Comparison of ENCODE assay signal across 19 mouse cellular contexts in the genomic region with DNA sequence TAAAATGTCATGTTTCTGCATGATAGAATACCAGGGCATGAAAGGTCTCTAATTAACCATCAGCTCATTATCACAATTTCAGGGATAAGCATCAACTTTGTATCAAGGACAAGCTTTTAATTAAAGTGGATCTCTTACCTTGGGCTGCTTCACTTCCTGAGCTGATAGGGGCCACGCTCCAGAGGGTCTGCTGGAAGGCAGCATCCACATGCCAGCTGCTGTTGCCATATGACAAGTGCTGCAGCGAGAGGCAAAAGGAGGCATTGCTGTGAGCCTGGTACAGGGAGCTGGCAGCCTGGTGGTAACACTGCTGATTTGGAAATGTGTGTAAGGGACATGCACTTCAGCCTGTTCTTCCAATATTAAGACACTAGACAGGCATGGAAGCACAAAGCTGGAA.
DNase-seq lines count a peak whose midpoint lies in the region; ATAC-seq and TF ChIP-seq lines count a peak whose summit lies in the region.
"Had no signal": no experiment of that assay in that cellular context is flagged by ENCODE, and none has a peak within 500 bp of the region (broad histone marks: within the 10 kb centered on the region; RNA-seq: fewer than 3 reads in every experiment).

No protein-coding gene starts in this region.

- no peak overlapping the region for H3K9ac ChIP-seq in hindbrain, embryonic 16.5 days (ENCODE audit: low read depth, low read length)
- H3K9ac ChIP-seq in hindbrain, embryonic 12.5 days: no peak overlapping the region
- H3K9ac ChIP-seq in neural tube, embryonic 15.5 days (replicated peaks): no peak overlapping the region
- no peak overlapping the region for H3K9ac ChIP-seq in heart, adult 2 months (ENCODE audit: low read depth, low read length)
- H3K9ac ChIP-seq: heart, embryonic 13.5 days; midbrain, embryonic 13.5 days had no signal

- H3K27me3 ChIP-seq in hindbrain, embryonic 16.5 days (replicated peaks; ENCODE audit: control insufficient read depth, insufficient read depth, low read length): no peaks in the 10 kb centered on the region
- H3K27me3 ChIP-seq in hindbrain, embryonic 12.5 days: no peaks in the 10 kb centered on the region
- no peaks in the 10 kb centered on the region for H3K27me3 ChIP-seq in megakaryocyte, embryonic 14.5 days (replicated peaks)
- H3K27me3 ChIP-seq in neural tube, embryonic 15.5 days (replicated peaks): no peaks in the 10 kb centered on the region
- H3K27me3 ChIP-seq in heart, adult 2 months (ENCODE audit: control insufficient read depth, insufficient read depth, low read length): no peaks in the 10 kb centered on the region
- H3K27me3 ChIP-seq: heart, embryonic 13.5 days; midbrain, embryonic 13.5 days had no signal

- no peak overlapping the region for H3K27ac ChIP-seq in hindbrain, embryonic 16.5 days (ENCODE audit: low read depth, low read length)
- no peak overlapping the region for H3K27ac ChIP-seq in hindbrain, embryonic 12.5 days
- H3K27ac ChIP-seq in neural tube, embryonic 15.5 days (replicated peaks): no peak overlapping the region
- no peak overlapping the region for H3K27ac ChIP-seq in heart, adult 2 months
- H3K27ac ChIP-seq: heart, embryonic 13.5 days; midbrain, embryonic 13.5 days had no signal

- peak; percentile 45 for DNase-seq in cerebellum, postnatal 14 days
- DNase-seq in cerebellum, postnatal 36 days: no peak
- DNase-seq in heart, adult 2 months: no peak
- DNase-seq: adrenal gland, postnatal 10 days; cerebellum, adult 18-20 months; kidney, adult 8-10 months; kidney, postnatal 14 days; liver; thymus, postnatal 36 days had no signal

- no peak overlapping the region for H3K4me3 ChIP-seq in hindbrain, embryonic 16.5 days (ENCODE audit: low read length)
- no peak overlapping the region for H3K4me3 ChIP-seq in hindbrain, embryonic 12.5 days
- peak overlapping the region; percentile 28 for H3K4me3 ChIP-seq in megakaryocyte, embryonic 14.5 days (replicated peaks)
- no peak overlapping the region for H3K4me3 ChIP-seq in neural tube, embryonic 15.5 days (replicated peaks)
- no peak overlapping the region for H3K4me3 ChIP-seq in heart, adult 2 months
- H3K4me3 ChIP-seq: heart, embryonic 13.5 days; midbrain, embryonic 13.5 days had no signal

- H3K4me2 ChIP-seq in hindbrain, embryonic 16.5 days (ENCODE audit: low read length): no peak overlapping the region
- H3K4me2 ChIP-seq in hindbrain, embryonic 12.5 days (replicated peaks): no peak overlapping the region
- H3K4me2 ChIP-seq in neural tube, embryonic 15.5 days: no peak overlapping the region
- H3K4me2 ChIP-seq: heart, embryonic 13.5 days; midbrain, embryonic 13.5 days had no signal

- intact Hi-C loops in heart, adult 2 months (cut with DNase I): no loop called here

- H3K9me3 ChIP-seq in hindbrain, embryonic 16.5 days (ENCODE audit: control insufficient read depth, low read length): no peaks in the 10 kb centered on the region
- H3K9me3 ChIP-seq in hindbrain, embryonic 12.5 days (replicated peaks): no peaks in the 10 kb centered on the region
- H3K9me3 ChIP-seq in megakaryocyte, embryonic 14.5 days: peaks cover 2% of the 10 kb centered on the region; the same call in 1 of the 2 replicates
- no peaks in the 10 kb centered on the region for H3K9me3 ChIP-seq in neural tube, embryonic 15.5 days (replicated peaks)
- H3K9me3 ChIP-seq: heart, embryonic 13.5 days; midbrain, embryonic 13.5 days had no signal

- TF ChIP-seq CTCF in heart, adult 2 months (IDR thresholded peaks at IDR 0.05): no peak

- no peak for TF ChIP-seq POLR2A in heart, adult 2 months (IDR thresholded peaks at IDR 0.05; ENCODE audit: insufficient read depth, low read depth, low read length)

- TF ChIP-seq EP300 in heart, adult 2 months (IDR thresholded peaks at IDR 0.05; ENCODE audit: insufficient read depth, low read depth, low read length): no peak

- H3K4me1 ChIP-seq in hindbrain, embryonic 16.5 days (ENCODE audit: control insufficient read depth, insufficient read depth, low read depth, low read length): no peaks in the 10 kb centered on the region
- H3K4me1 ChIP-seq in hindbrain, embryonic 12.5 days: no peaks in the 10 kb centered on the region
- H3K4me1 ChIP-seq in megakaryocyte, embryonic 14.5 days: no peaks in the 10 kb centered on the region
- no peaks in the 10 kb centered on the region for H3K4me1 ChIP-seq in neural tube, embryonic 15.5 days
- peaks cover 2% of the 10 kb centered on the region; the same call in 1 of the 2 replicates for H3K4me1 ChIP-seq in heart, adult 2 months (ENCODE audit: control insufficient read depth, insufficient read depth, low read length)
- H3K4me1 ChIP-seq: midbrain, embryonic 13.5 days had no signal

- no peaks in the 10 kb centered on the region for H3K79me2 ChIP-seq in heart, adult 2 months (replicated peaks; ENCODE audit: control insufficient read depth, insufficient read depth, low read length)

- no peaks in the 10 kb centered on the region for H3K36me3 ChIP-seq in hindbrain, embryonic 16.5 days (ENCODE audit: control insufficient read depth, insufficient read depth, low read length)
- no peaks in the 10 kb centered on the region for H3K36me3 ChIP-seq in hindbrain, embryonic 12.5 days
- H3K36me3 ChIP-seq in megakaryocyte, embryonic 14.5 days (replicated peaks; ENCODE audit: low read length): no peaks in the 10 kb centered on the region
- no peaks in the 10 kb centered on the region for H3K36me3 ChIP-seq in neural tube, embryonic 15.5 days
- H3K36me3 ChIP-seq in heart, adult 2 months (ENCODE audit: control insufficient read depth, insufficient read depth, low read length): peaks cover 36% of the 10 kb centered on the region
- H3K36me3 ChIP-seq: midbrain, embryonic 13.5 days had no signal

- WGBS in hindbrain, embryonic 16.5 days: 73% methylated on average over 2 of the region's 2 CpGs
- WGBS in hindbrain, embryonic 12.5 days: 85% methylated on average over 2 of the region's 2 CpGs
- WGBS in neural tube, embryonic 15.5 days: 70% methylated on average over 2 of the region's 2 CpGs
- WGBS in heart, adult 2 months: 67% methylated on average over 2 of the region's 2 CpGs

- ATAC-seq in hindbrain, embryonic 16.5 days: peak; percentile 80
- no peak for ATAC-seq in hindbrain, embryonic 12.5 days (ENCODE audit: low FRiP score)
- ATAC-seq in megakaryocyte, adult 5-6 weeks (ENCODE audit: poor library complexity, severe bottlenecking): no peak
- peak; percentile 51; the same call in 1 of the 2 replicates for ATAC-seq in neural tube, embryonic 15.5 days (ENCODE audit: low FRiP score)
- ATAC-seq: activated CD4-positive, CD25-positive, alpha-beta regulatory T cell, adult 4 months; CD4-positive, CD25-positive, alpha-beta regulatory T cell, adult 4 months; lung, postnatal 0 days had no signal

Comparison
In these comparisons a context has a peak if more than half of its experiments do, and no peak if none do; other contexts are left out.
1. DNase-seq: peak in cerebellum, postnatal 14 days (2 of 2); none in cerebellum, postnatal 36 days (0 of 2) and heart, adult 2 months (0 of 2).
2. ATAC-seq: peak in hindbrain, embryonic 16.5 days (single experiment) and neural tube, embryonic 15.5 days (single experiment); none in hindbrain, embryonic 12.5 days (single experiment) and megakaryocyte, adult 5-6 weeks (single experiment).